Comparison of ENCODE assay signal across 8 mouse cellular contexts in the genomic region with DNA sequence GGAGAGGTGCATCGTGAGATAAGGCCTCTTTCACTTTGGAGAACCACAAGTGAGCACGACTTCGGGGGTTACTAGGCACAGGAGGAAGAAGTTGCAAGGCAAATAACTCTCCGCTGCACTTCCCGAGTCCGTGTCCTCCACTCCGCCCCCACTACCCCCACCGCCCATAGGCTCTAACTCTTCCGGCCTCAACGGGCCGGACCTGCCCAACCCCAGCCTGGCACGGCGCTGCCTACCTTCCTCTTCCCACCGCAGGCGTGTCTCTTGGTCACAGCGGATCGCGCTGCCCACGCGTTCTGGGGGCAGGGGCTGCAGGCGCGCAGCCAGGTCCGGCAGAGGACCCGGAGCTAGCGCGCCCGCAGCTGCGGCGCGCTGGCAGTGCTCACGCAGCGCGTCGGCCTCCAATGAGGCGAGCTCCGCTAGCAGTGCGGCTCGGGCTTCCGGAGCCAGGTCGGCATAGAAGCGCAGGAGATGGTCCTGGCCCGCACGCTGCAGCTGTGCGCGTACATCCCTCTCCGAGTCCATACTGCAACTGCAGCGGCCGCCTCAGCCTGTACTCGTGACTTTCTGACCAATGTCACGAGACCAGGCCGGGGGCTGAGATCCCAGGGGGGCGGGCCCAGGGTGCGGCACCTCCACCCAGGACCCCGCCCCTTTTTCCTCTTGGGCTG. TPM values are rescaled to one million over a fixed set of nuclear protein-coding genes. Genes with fewer than 3 reads are reported as not detected.
DNase-seq lines count a peak whose midpoint lies in the region; ATAC-seq lines count a peak whose summit lies in the region.

A gene (minus strand): TSS at position 592 of the 671 bp plus-strand sequence.

- peak; percentile 83 for DNase-seq in liver, embryonic 11.5 days (ENCODE audit: low spot score)
- DNase-seq in spleen, postnatal 36 days (ENCODE audit: low spot score in 2 of 2) = peak; percentile 78 to 81

- no peaks in the 10 kb centered on the region for H3K9me3 ChIP-seq in erythroblast, embryonic 14.5 days (ENCODE audit: control insufficient read depth, low read length)
- no peaks in the 10 kb centered on the region for H3K9me3 ChIP-seq in embryonic facial prominence, embryonic 13.5 days
- H3K9me3 ChIP-seq in heart, embryonic 11.5 days (replicated peaks; ENCODE audit: control insufficient read depth, low read length) = no peaks in the 10 kb centered on the region
- no peaks in the 10 kb centered on the region for H3K9me3 ChIP-seq in kidney, embryonic 15.5 days (replicated peaks)
- no peaks in the 10 kb centered on the region for H3K9me3 ChIP-seq in liver, embryonic 11.5 days (ENCODE audit: control insufficient read depth, low read length)

- WGBS in embryonic facial prominence, embryonic 13.5 days = under 1% methylated on average over 54 of the region's 54 CpGs
- under 1% methylated on average over 54 of the region's 54 CpGs for WGBS in heart, embryonic 11.5 days (ENCODE audit: insufficient replicate concordance)
- WGBS in kidney, embryonic 15.5 days = under 1% methylated on average over 54 of the region's 54 CpGs
- WGBS in liver, embryonic 11.5 days = under 1% methylated on average over 54 of the region's 54 CpGs

- peaks cover 2% of the 10 kb centered on the region for H3K36me3 ChIP-seq in erythroblast, embryonic 14.5 days (ENCODE audit: control insufficient read depth)
- H3K36me3 ChIP-seq in embryonic facial prominence, embryonic 13.5 days = no peaks in the 10 kb centered on the region; the same call in 1 of the 2 replicates
- no peaks in the 10 kb centered on the region for H3K36me3 ChIP-seq in heart, embryonic 11.5 days (ENCODE audit: control insufficient read depth, insufficient read depth, low read length)
- no peaks in the 10 kb centered on the region for H3K36me3 ChIP-seq in kidney, embryonic 15.5 days
- no peaks in the 10 kb centered on the region for H3K36me3 ChIP-seq in liver, embryonic 11.5 days (ENCODE audit: control insufficient read depth, insufficient read depth, low read length)

- peak within 1 kb of the TSS; percentile 96 for H3K4me2 ChIP-seq in embryonic facial prominence, embryonic 13.5 days
- peak within 1 kb of the TSS; percentile 99 for H3K4me2 ChIP-seq in heart, embryonic 11.5 days
- peak within 1 kb of the TSS; percentile 95 for H3K4me2 ChIP-seq in kidney, embryonic 15.5 days
- H3K4me2 ChIP-seq in liver, embryonic 11.5 days = peak within 1 kb of the TSS; percentile 100

- ATAC-seq in erythroblast, adult 5-6 weeks (replicated peaks; ENCODE audit: low FRiP score, poor library complexity, severe bottlenecking) = no peak
- ATAC-seq in embryonic facial prominence, embryonic 13.5 days (ENCODE audit: insufficient number of reproducible peaks, insufficient read depth, low FRiP score, low TSS enrichment, low read depth) = peak; percentile 77
- ATAC-seq in heart, embryonic 11.5 days (replicated peaks; ENCODE audit: insufficient number of reproducible peaks, low FRiP score, low TSS enrichment) = peak; percentile 75
- ATAC-seq in kidney, embryonic 15.5 days (replicated peaks; ENCODE audit: low FRiP score) = peak; percentile 84
- peak; percentile 76 for ATAC-seq in liver, embryonic 11.5 days (replicated peaks; ENCODE audit: low FRiP score)
- peak; percentile 55 for ATAC-seq in monocyte, adult 5-6 weeks (replicated peaks; ENCODE audit: insufficient number of reproducible peaks, low FRiP score, low TSS enrichment, poor library complexity, severe bottlenecking)

- H3K4me3 ChIP-seq in erythroblast, embryonic 14.5 days (replicated peaks) = peak within 1 kb of the TSS; percentile 63
- peak within 1 kb of the TSS; percentile 66 for H3K4me3 ChIP-seq in embryonic facial prominence, embryonic 13.5 days
- H3K4me3 ChIP-seq in heart, embryonic 11.5 days (ENCODE audit: low read depth, low read length) = peak within 1 kb of the TSS; percentile 64
- H3K4me3 ChIP-seq in kidney, embryonic 15.5 days (replicated peaks) = peak within 1 kb of the TSS; percentile 64
- peak within 1 kb of the TSS; percentile 77 for H3K4me3 ChIP-seq in liver, embryonic 11.5 days (ENCODE audit: low read depth, low read length)

- H3K27me3 ChIP-seq in erythroblast, embryonic 14.5 days (ENCODE audit: control insufficient read depth) = peaks cover 41% of the 10 kb centered on the region
- peaks cover 36% of the 10 kb centered on the region for H3K27me3 ChIP-seq in embryonic facial prominence, embryonic 13.5 days
- peaks cover 35% of the 10 kb centered on the region for H3K27me3 ChIP-seq in heart, embryonic 11.5 days (ENCODE audit: control insufficient read depth, insufficient read depth, low read length)
- peaks cover 22% of the 10 kb centered on the region; the same call in 1 of the 2 replicates for H3K27me3 ChIP-seq in kidney, embryonic 15.5 days
- peaks cover 2% of the 10 kb centered on the region for H3K27me3 ChIP-seq in liver, embryonic 11.5 days (replicated peaks; ENCODE audit: control insufficient read depth, insufficient read depth, low read length)

- H3K27ac ChIP-seq in embryonic facial prominence, embryonic 13.5 days = no peak within 1 kb of the TSS
- no peak within 1 kb of the TSS for H3K27ac ChIP-seq in heart, embryonic 11.5 days (ENCODE audit: low read depth, low read length)
- H3K27ac ChIP-seq in kidney, embryonic 15.5 days = peak within 1 kb of the TSS; percentile 52; the same call in 1 of the 2 replicates
- no peak within 1 kb of the TSS for H3K27ac ChIP-seq in liver, embryonic 11.5 days (ENCODE audit: low read depth, low read length)

- H3K4me1 ChIP-seq in erythroblast, embryonic 14.5 days (ENCODE audit: control insufficient read depth) = peaks cover 32% of the 10 kb centered on the region
- H3K4me1 ChIP-seq in embryonic facial prominence, embryonic 13.5 days = no peaks in the 10 kb centered on the region
- H3K4me1 ChIP-seq in heart, embryonic 11.5 days (ENCODE audit: control insufficient read depth, insufficient read depth, low read length) = no peaks in the 10 kb centered on the region; the same call in 1 of the 2 replicates
- peaks cover 38% of the 10 kb centered on the region for H3K4me1 ChIP-seq in kidney, embryonic 15.5 days
- H3K4me1 ChIP-seq in liver, embryonic 11.5 days (replicated peaks; ENCODE audit: control insufficient read depth, insufficient read depth, low read length) = peaks cover 9% of the 10 kb centered on the region

- H3K9ac ChIP-seq in embryonic facial prominence, embryonic 13.5 days = peak within 1 kb of the TSS; percentile 83
- peak within 1 kb of the TSS; percentile 75 for H3K9ac ChIP-seq in heart, embryonic 11.5 days (ENCODE audit: low read depth, low read length)
- peak within 1 kb of the TSS; percentile 60 for H3K9ac ChIP-seq in kidney, embryonic 15.5 days
- H3K9ac ChIP-seq in liver, embryonic 11.5 days (ENCODE audit: low read depth, low read length) = peak within 1 kb of the TSS; percentile 74

RNA-seq across cellular contexts. Expression of the gene that starts here (rescaled TPM):
- 0.04 and 0.17 TPM in 2 replicates for polyA plus RNA-seq in erythroblast, embryonic 14.5 days (2012)
- total RNA-seq in erythroblast, adult 5-6 weeks (2015; ENCODE audit: low replicate concordance) = 7.7 and 13.3 TPM in 2 replicates
- 0.51 and 3.9 TPM in 2 replicates for total RNA-seq in erythroblast, adult 5-6 weeks (2017; ENCODE audit: low replicate concordance)
- polyA plus RNA-seq in embryonic facial prominence, embryonic 13.5 days (2015; fragmentation: Nextera tagmentation; extraction: Ambion mirVana) = 9.9 and 14.9 TPM in 2 replicates
- polyA plus RNA-seq in heart, embryonic 11.5 days (2014; fragmentation: Nextera tagmentation; extraction: Ambion mirVana) = 10.8 and 11.2 TPM in 2 replicates
- 24.9 and 27.3 TPM in 2 replicates for polyA plus RNA-seq in kidney, embryonic 15.5 days (2015; fragmentation: Nextera tagmentation; extraction: Ambion mirVana)
- 15.6 and 17.8 TPM in 2 replicates for polyA plus RNA-seq in liver, embryonic 11.5 days (2014; fragmentation: Nextera tagmentation; extraction: Ambion mirVana)
- total RNA-seq in monocyte, adult 5-6 weeks (2017) = 6.6 to 19.5 TPM (median 12.9 TPM) in 3 replicates
